Mouse (Mus musculus): Measurements from ENCODE around the gene Grk6. TPM values are rescaled to one million over a fixed set of nuclear protein-coding genes. Genes with fewer than 3 reads are reported as not detected.

Grk6 gene
- polyA plus RNA-seq, 1 experiment = 8.4 TPM

DNA sequence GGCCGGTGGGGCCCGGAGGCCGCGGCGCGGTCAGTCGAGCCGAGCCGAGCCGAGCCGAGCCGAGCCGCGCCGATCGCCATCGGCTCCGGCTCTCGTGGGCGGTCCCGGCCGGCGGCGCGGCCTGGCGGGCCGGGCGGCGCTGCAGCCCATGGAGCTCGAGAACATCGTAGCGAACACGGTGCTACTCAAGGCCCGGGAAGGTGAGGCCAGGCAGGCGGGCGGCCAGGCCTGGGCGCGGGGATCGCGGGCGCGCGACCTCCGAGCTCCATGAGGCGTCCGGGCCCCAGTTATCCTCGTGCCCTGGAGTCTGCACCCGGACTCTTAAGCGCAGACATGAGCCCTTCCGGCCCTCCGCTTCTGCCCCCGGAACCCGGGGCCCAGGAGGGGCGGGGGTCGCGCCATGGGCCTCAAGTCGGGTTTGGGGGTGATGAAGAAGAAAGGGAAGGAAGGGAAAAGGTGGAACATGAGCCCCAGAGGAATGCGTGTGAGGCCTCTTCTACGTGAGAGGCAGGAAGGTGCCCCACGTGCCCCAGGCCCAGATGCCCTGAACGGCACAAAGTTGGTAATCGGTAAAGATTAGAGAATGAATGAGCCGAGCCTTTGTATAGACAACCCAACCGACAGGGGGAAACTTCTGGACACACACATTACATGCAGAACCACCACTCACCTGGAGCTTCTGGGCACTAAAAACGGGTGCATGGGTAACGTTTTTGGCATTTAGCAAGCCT is 654 bp downstream of the Grk6 start:
- Histone ChIP-seq H3K36me3 (ENCODE audit: control insufficient read depth, insufficient read depth, low read length) (no peaks in the 10 kb centered on the region), H3K4me1 (ENCODE audit: control insufficient read depth, insufficient read depth, low read length) (peaks cover 12% of the 10 kb centered on the region)
- TF ChIP-seq CTCF (IDR thresholded peaks at IDR 0.05; ENCODE audit: control insufficient read depth, insufficient read depth, insufficient replicate concordance, low read depth, low read length) = no peak
- TF ChIP-seq POLR2A (IDR thresholded peaks at IDR 0.05; ENCODE audit: control insufficient read depth, low read depth, low read length) = no peak

GRCm38 (mm10) chr13:55446483-55447105 is 1.7 kb downstream of the Grk6 start:
- no peaks in the 10 kb centered on the region for H3K27me3 ChIP-seq (ENCODE audit: control insufficient read depth, insufficient read depth, low read length)
- H3K36me3 ChIP-seq (ENCODE audit: control insufficient read depth, insufficient read depth, low read length) = no peaks in the 10 kb centered on the region
- no peak for TF ChIP-seq POLR2A (IDR thresholded peaks at IDR 0.05; ENCODE audit: control insufficient read depth, low read depth, low read length)
- no peak for TF ChIP-seq CTCF (IDR thresholded peaks at IDR 0.05; ENCODE audit: control insufficient read depth, insufficient read depth, insufficient replicate concordance, low read depth, low read length)
- H3K27ac ChIP-seq (ENCODE audit: control insufficient read depth, insufficient read depth, low read depth, low read length) = no peak overlapping the region
- H3K4me1 ChIP-seq (ENCODE audit: control insufficient read depth, insufficient read depth, low read length) = peaks cover 12% of the 10 kb centered on the region
- H3K4me3 ChIP-seq (ENCODE audit: control insufficient read depth, low read depth, low read length) = no peak overlapping the region

More for the DNA sequence above, 654 bp downstream of the Grk6 start:
- peak overlapping the region; percentile 90 for H3K4me3 ChIP-seq (ENCODE audit: control insufficient read depth, low read depth, low read length)
- H3K27ac ChIP-seq (ENCODE audit: control insufficient read depth, insufficient read depth, low read depth, low read length) = peak overlapping the region; percentile 81
- no peaks in the 10 kb centered on the region for H3K27me3 ChIP-seq (ENCODE audit: control insufficient read depth, insufficient read depth, low read length)

GRCm38 (mm10) chr13:55447543-55447943 is 2.7 kb downstream of the Grk6 start:
- TF ChIP-seq POLR2A (IDR thresholded peaks at IDR 0.05; ENCODE audit: control insufficient read depth, low read depth, low read length) (no peak), CTCF (IDR thresholded peaks at IDR 0.05; ENCODE audit: control insufficient read depth, insufficient read depth, insufficient replicate concordance, low read depth, low read length) (no peak)

GRCm38 (mm10) chr13:55448131-55448530 is 3.3 kb downstream of the Grk6 start:
- TF ChIP-seq POLR2A (IDR thresholded peaks at IDR 0.05; ENCODE audit: control insufficient read depth, low read depth, low read length) (no peak), CTCF (IDR thresholded peaks at IDR 0.05; ENCODE audit: control insufficient read depth, insufficient read depth, insufficient replicate concordance, low read depth, low read length) (no peak)
- Histone ChIP-seq H3K27ac (ENCODE audit: control insufficient read depth, insufficient read depth, low read depth, low read length) (no peak overlapping the region), H3K36me3 (ENCODE audit: control insufficient read depth, insufficient read depth, low read length) (no peaks in the 10 kb centered on the region; the same call in 1 of the 2 replicates), H3K4me1 (ENCODE audit: control insufficient read depth, insufficient read depth, low read length) (peaks cover 12% of the 10 kb centered on the region), H3K27me3 (ENCODE audit: control insufficient read depth, insufficient read depth, low read length) (no peaks in the 10 kb centered on the region), H3K4me3 (ENCODE audit: control insufficient read depth, low read depth, low read length) (no peak overlapping the region)

More at GRCm38 (mm10) chr13:55447543-55447943, 2.7 kb downstream of the Grk6 start:
- Histone ChIP-seq H3K27ac (ENCODE audit: control insufficient read depth, insufficient read depth, low read depth, low read length) (no peak overlapping the region), H3K4me3 (ENCODE audit: control insufficient read depth, low read depth, low read length) (no peak overlapping the region), H3K36me3 (ENCODE audit: control insufficient read depth, insufficient read depth, low read length) (no peaks in the 10 kb centered on the region), H3K4me1 (ENCODE audit: control insufficient read depth, insufficient read depth, low read length) (peaks cover 12% of the 10 kb centered on the region), H3K27me3 (ENCODE audit: control insufficient read depth, insufficient read depth, low read length) (no peaks in the 10 kb centered on the region)

- TF ChIP-seq CTCF (IDR thresholded peaks at IDR 0.05; ENCODE audit: control insufficient read depth, insufficient read depth, insufficient replicate concordance, low read depth, low read length) (no peak), POLR2A (IDR thresholded peaks at IDR 0.05; ENCODE audit: control insufficient read depth, low read depth, low read length) (no peak)
- Histone ChIP-seq H3K27me3 (ENCODE audit: control insufficient read depth, insufficient read depth, low read length) (no peaks in the 10 kb centered on the region), H3K4me3 (ENCODE audit: control insufficient read depth, low read depth, low read length) (no peak overlapping the region), H3K36me3 (ENCODE audit: control insufficient read depth, insufficient read depth, low read length) (no peaks in the 10 kb centered on the region; the same call in 1 of the 2 replicates), H3K4me1 (ENCODE audit: control insufficient read depth, insufficient read depth, low read length) (peaks cover 12% of the 10 kb centered on the region), H3K27ac (ENCODE audit: control insufficient read depth, insufficient read depth, low read depth, low read length) (no peak overlapping the region)
These were observed 4.3 kb downstream of the Grk6 start for GRCm38 (mm10) chr13:55449205-55449604.

DNA sequence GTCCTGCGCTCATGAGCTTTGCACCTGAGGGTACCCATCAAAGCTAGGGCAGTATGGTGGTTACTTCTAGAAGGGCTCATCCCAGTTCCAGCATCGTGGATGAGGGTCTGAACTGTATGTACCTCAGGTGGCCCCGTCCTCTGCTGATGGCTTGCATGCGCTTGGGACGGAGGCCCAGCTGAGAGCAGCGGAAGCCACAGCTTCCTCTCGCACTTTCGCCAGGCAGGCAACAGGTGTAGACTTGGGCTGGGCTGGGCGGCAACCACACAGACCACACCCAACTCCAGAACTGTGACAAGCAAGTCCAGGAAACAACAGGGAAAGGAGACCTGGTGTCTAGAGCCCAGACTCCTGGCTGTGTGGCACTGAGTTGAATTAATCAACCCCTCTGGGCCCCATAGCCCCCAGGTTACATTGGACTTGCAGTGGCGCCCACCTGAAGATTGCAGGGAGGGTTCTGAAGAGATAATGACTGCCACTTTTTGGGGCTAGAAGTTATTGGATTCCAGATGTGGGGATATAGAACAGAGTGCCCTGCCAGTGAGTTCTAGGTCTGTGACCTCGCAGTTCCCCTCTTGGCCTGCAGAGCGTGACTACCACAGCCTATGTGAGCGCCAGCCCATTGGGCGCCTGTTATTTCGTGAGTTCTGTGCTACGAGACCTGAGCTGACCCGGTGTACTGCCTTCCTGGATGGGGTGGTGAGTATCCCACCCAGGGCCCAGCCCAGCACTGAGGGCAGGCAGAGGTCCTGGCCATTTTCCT is 5.0 kb downstream of the Grk6 start:
- no peak overlapping the region for H3K27ac ChIP-seq (ENCODE audit: control insufficient read depth, insufficient read depth, low read depth, low read length)
- peaks cover 11% of the 10 kb centered on the region for H3K4me1 ChIP-seq (ENCODE audit: control insufficient read depth, insufficient read depth, low read length)
- no peaks in the 10 kb centered on the region; the same call in 1 of the 2 replicates for H3K36me3 ChIP-seq (ENCODE audit: control insufficient read depth, insufficient read depth, low read length)
- H3K4me3 ChIP-seq (ENCODE audit: control insufficient read depth, low read depth, low read length) = no peak overlapping the region
- TF ChIP-seq CTCF (IDR thresholded peaks at IDR 0.05; ENCODE audit: control insufficient read depth, insufficient read depth, insufficient replicate concordance, low read depth, low read length) = no peak
- no peak for TF ChIP-seq POLR2A (IDR thresholded peaks at IDR 0.05; ENCODE audit: control insufficient read depth, low read depth, low read length)
- H3K27me3 ChIP-seq (ENCODE audit: control insufficient read depth, insufficient read depth, low read length) = no peaks in the 10 kb centered on the region

GRCm38 (mm10) chr13:55450511-55450980 is 5.7 kb downstream of the Grk6 start:
- no peak overlapping the region for H3K27ac ChIP-seq (ENCODE audit: control insufficient read depth, insufficient read depth, low read depth, low read length)
- H3K27me3 ChIP-seq (ENCODE audit: control insufficient read depth, insufficient read depth, low read length) = no peaks in the 10 kb centered on the region
- peaks cover 10% of the 10 kb centered on the region for H3K4me1 ChIP-seq (ENCODE audit: control insufficient read depth, insufficient read depth, low read length)
- no peak overlapping the region for H3K4me3 ChIP-seq (ENCODE audit: control insufficient read depth, low read depth, low read length)
- TF ChIP-seq CTCF (IDR thresholded peaks at IDR 0.05; ENCODE audit: control insufficient read depth, insufficient read depth, insufficient replicate concordance, low read depth, low read length) = no peak
- no peak for TF ChIP-seq POLR2A (IDR thresholded peaks at IDR 0.05; ENCODE audit: control insufficient read depth, low read depth, low read length)
- no peaks in the 10 kb centered on the region; the same call in 1 of the 2 replicates for H3K36me3 ChIP-seq (ENCODE audit: control insufficient read depth, insufficient read depth, low read length)

Measured in testis, adult 2 months (tissue).